Mouse (Mus musculus): ENCODE results near the gene Hnf1a.

Hnf1a gene

GRCm38 (mm10) chr5:114979250-114980121, 8.6 kb upstream of the Hnf1a start:
- peak; percentile 81 for DNase-seq (ENCODE audit: low read depth, low spot score)

- peak; percentile 77 for DNase-seq (ENCODE audit: low read depth, low spot score)
Observed at GRCm38 (mm10) chr5:114978888-114979249, 8.0 kb upstream of the Hnf1a start.

- DNase-seq (ENCODE audit: low read depth, low spot score): no peak
Observed at GRCm38 (mm10) chr5:114978473-114978872, 7.6 kb upstream of the Hnf1a start.

GRCm38 (mm10) chr5:114976935-114977334, 6.0 kb upstream of the Hnf1a start:
- DNase-seq (ENCODE audit: low read depth, low spot score): no peak

- DNase-seq (ENCODE audit: low read depth, low spot score): no peak
Observed at GRCm38 (mm10) chr5:114973131-114973530, 2.2 kb upstream of the Hnf1a start.

GRCm38 (mm10) chr5:114972201-114972600, 1.3 kb upstream of the Hnf1a start:
- DNase-seq (ENCODE audit: low read depth, low spot score): no peak

GRCm38 (mm10) chr5:114969609-114970215, 1.2 kb downstream of the Hnf1a start:
- no peak for DNase-seq (ENCODE audit: low read depth, low spot score)

GRCm38 (mm10) chr5:114969064-114969463, 1.8 kb downstream of the Hnf1a start:
- no peak for DNase-seq (ENCODE audit: low read depth, low spot score)

GRCm38 (mm10) chr5:114968651-114969050, 2.2 kb downstream of the Hnf1a start:
- DNase-seq (ENCODE audit: low read depth, low spot score): no peak

- DNase-seq (ENCODE audit: low read depth, low spot score): no peak
Observed at GRCm38 (mm10) chr5:114967523-114968268, 3.2 kb downstream of the Hnf1a start.

- peak; percentile 16 for DNase-seq (ENCODE audit: low read depth, low spot score)
Observed at GRCm38 (mm10) chr5:114964967-114965898, 5.7 kb downstream of the Hnf1a start.

- DNase-seq (ENCODE audit: low read depth, low spot score): no peak
Observed at GRCm38 (mm10) chr5:114964315-114964966, 6.5 kb downstream of the Hnf1a start.

GRCm38 (mm10) chr5:114961590-114962360, 9.1 kb downstream of the Hnf1a start:
- DNase-seq (ENCODE audit: low read depth, low spot score): no peak

GRCm38 (mm10) chr5:114958069-114958468, 12.8 kb downstream of the Hnf1a start:
- no peak for DNase-seq (ENCODE audit: low read depth, low spot score)

- no peak for DNase-seq (ENCODE audit: low read depth, low spot score)
Observed at GRCm38 (mm10) chr5:114953326-114953725, 17.6 kb downstream of the Hnf1a start.

GRCm38 (mm10) chr5:114951279-114951880, 19.5 kb downstream of the Hnf1a start:
- no peak for DNase-seq (ENCODE audit: low read depth, low spot score)

GRCm38 (mm10) chr5:114950669-114951068, 20.2 kb downstream of the Hnf1a start:
- no peak for DNase-seq (ENCODE audit: low read depth, low spot score)

- DNase-seq (ENCODE audit: low read depth, low spot score): no peak
Observed at GRCm38 (mm10) chr5:114949812-114950211, 21.1 kb downstream of the Hnf1a start.

- no peak for DNase-seq (ENCODE audit: low read depth, low spot score)
Observed at GRCm38 (mm10) chr5:114949316-114949715, 21.6 kb downstream of the Hnf1a start.

GRCm38 (mm10) chr5:114948891-114949290, 22.0 kb downstream of the Hnf1a start:
- DNase-seq (ENCODE audit: low read depth, low spot score): no peak

All from CD4-positive, CD25-positive, alpha-beta regulatory T cell, adult 2 months (primary cell).